Mouse (Mus musculus): ENCODE measurements around the gene Vps51. TPM values are rescaled to one million over a fixed set of nuclear protein-coding genes. Genes with fewer than 3 reads are reported as not detected.

The Vps51 gene
- total RNA-seq, 2 experiments from 2014 or later, result 82.0 to 92.0 TPM

Small RNAs within 50 kb of the gene (microRNA-seq; reads per million reads assigned to microRNA genes)
- 3.1 to 3.3 reads per million in 2 experiments for gene Mir6988

Other genes with a start within 250 kb of the Vps51 start
- 10 to 100 TPM; 10.7 to 14.8 TPM for gene Frmd8, start 202.0 kb downstream of the Vps51 start, total RNA-seq (2021)
- 1 to 10 TPM; 2.1 to 3.6 TPM for gene Slc25a45, start 199.4 kb downstream of the Vps51 start, total RNA-seq (2021)
- 1 to 10 TPM; 4.4 to 5.5 TPM for gene Tigd3, start 183.1 kb downstream of the Vps51 start, total RNA-seq (2021)
- gene Dpf2, start 164.2 kb downstream of the Vps51 start, total RNA-seq (2021), result 10 to 100 TPM; 76.0 to 79.9 TPM
- gene Cdc42ep2, start 152.4 kb downstream of the Vps51 start, total RNA-seq (2021), result 1 to 10 TPM; 5.2 to 5.7 TPM
- 10 to 100 TPM in 1 of 2 experiments, 1 to 10 TPM in 1; 10.0 to 10.1 TPM for gene Pola2, start 113.0 kb downstream of the Vps51 start, total RNA-seq (2021)
- not detected for gene Slc22a20, start 91.1 kb downstream of the Vps51 start, total RNA-seq (2021)
- gene Capn1, start 61.3 kb downstream of the Vps51 start, total RNA-seq (2021), result 10 to 100 TPM; 17.7 to 19.1 TPM
- 10 to 100 TPM; 40.6 to 41.2 TPM for gene Syvn1, start 30.7 kb downstream of the Vps51 start, total RNA-seq (2021)
- 10 to 100 TPM; 40.3 to 42.4 TPM for gene Mrpl49, start 19.4 kb downstream of the Vps51 start, total RNA-seq (2021)
- 100 to 1,000 TPM; 656 to 785 TPM for gene Fau, start 19.4 kb downstream of the Vps51 start, total RNA-seq (2021)
- 10 to 100 TPM; 37.3 to 41.2 TPM for gene Znhit2, start 16.0 kb downstream of the Vps51 start, total RNA-seq (2021)
- gene Tm7sf2, start 8.9 kb downstream of the Vps51 start, total RNA-seq (2021), result 10 to 100 TPM; 60.0 to 70.8 TPM
- not detected for gene Tmem262, start 2.8 kb upstream of the Vps51 start, total RNA-seq (2021)
- gene Gm28374, start 5.0 kb upstream of the Vps51 start, total RNA-seq (2021), result under 1 TPM; 0.56 to 0.85 TPM
- gene Zfpl1, start 7.7 kb upstream of the Vps51 start, total RNA-seq (2021), result 10 to 100 TPM; 36.8 to 37.6 TPM
- 1 to 10 TPM; 1.1 to 1.3 TPM for gene Cdca5, start 7.8 kb upstream of the Vps51 start, total RNA-seq (2021)
- under 1 TPM in 1 of 2 experiments, not detected in 1; 0.80 TPM for gene AC131692.1, start 17.2 kb upstream of the Vps51 start, total RNA-seq (2021)
- under 1 TPM; 0.32 to 0.38 TPM for gene Naaladl1, start 28.6 kb upstream of the Vps51 start, total RNA-seq (2021)
- gene Sac3d1, start 41.4 kb upstream of the Vps51 start, total RNA-seq (2021), result 10 to 100 TPM; 18.8 to 21.6 TPM
- gene Snx15, start 51.1 kb upstream of the Vps51 start, total RNA-seq (2021), result 10 to 100 TPM; 35.0 to 35.4 TPM
- under 1 TPM in 1 of 2 experiments, not detected in 1; 0.59 TPM for gene Batf2, start 63.8 kb upstream of the Vps51 start, total RNA-seq (2021)
- 10 to 100 TPM; 53.0 to 60.2 TPM for gene Arl2, start 64.3 kb upstream of the Vps51 start, total RNA-seq (2021)
- not detected for gene Majin, start 107.2 kb upstream of the Vps51 start, total RNA-seq (2021)
- gene Gpha2, start 149.1 kb upstream of the Vps51 start, total RNA-seq (2021), result not detected
- 100 to 1,000 TPM; 187 to 188 TPM for gene Ppp2r5b, start 158.6 kb upstream of the Vps51 start, total RNA-seq (2021)
- gene Atg2a, start 164.4 kb upstream of the Vps51 start, total RNA-seq (2021), result 10 to 100 TPM; 31.3 to 31.6 TPM
- 10 to 100 TPM; 75.1 to 82.7 TPM for gene Ehd1, start 199.5 kb upstream of the Vps51 start, total RNA-seq (2021)
- 1 to 10 TPM; 5.0 TPM for gene Cdc42bpg, start 229.2 kb upstream of the Vps51 start, total RNA-seq (2021)